Mouse (Mus musculus) ovary, adult 18-20 months (tissue): Measurements from ENCODE around the gene Rhbdf1.
A peak's percentile ranks its signal among the peaks of the same experiment; 100 is the strongest.
"Not testable (repeated sequence)": the region's sequence is repeated elsewhere in the genome, so short reads cannot be mapped to it uniquely, and the experiment has no call there.

Source experiments
- DNase-seq: peaks from one replicate; pipeline ENCODE4 v3.0.0; 2022; ENCODE audit warnings: low spot score, mixed read lengths

Rhbdf1 gene

GRCm38 (mm10) chr11:32221225-32221950 lies 712 bp downstream of the Rhbdf1 start:
- DNase-seq = peak; percentile 47

- DNase-seq = no peak
Observed at GRCm38 (mm10) chr11:32220607-32221224, 1.4 kb downstream of the Rhbdf1 start.

- DNase-seq = no peak
Observed at GRCm38 (mm10) chr11:32219287-32219686, 2.8 kb downstream of the Rhbdf1 start.

GRCm38 (mm10) chr11:32218501-32219050 lies 3.5 kb downstream of the Rhbdf1 start:
- DNase-seq = no peak

GRCm38 (mm10) chr11:32216851-32217250 lies 5.2 kb downstream of the Rhbdf1 start:
- DNase-seq = no peak

- no peak for DNase-seq
Observed at GRCm38 (mm10) chr11:32215372-32216162, 6.5 kb downstream of the Rhbdf1 start.

- no peak for DNase-seq
Observed at GRCm38 (mm10) chr11:32210623-32211022, 11.5 kb downstream of the Rhbdf1 start.

- peak; percentile 95 for DNase-seq
Observed at GRCm38 (mm10) chr11:32205058-32205873, 16.8 kb downstream of the Rhbdf1 start, which contains the start of gene Snrnp25. Gene Snrnp25, plus strand, starts transcription at chr11:32205415.

GRCm38 (mm10) chr11:32201922-32202685 lies 20.0 kb downstream of the Rhbdf1 start:
- DNase-seq = no peak

GRCm38 (mm10) chr11:32200992-32201391 lies 21.1 kb downstream of the Rhbdf1 start:
- DNase-seq = not testable (repeated sequence)

GRCm38 (mm10) chr11:32200075-32200601 lies 22.0 kb downstream of the Rhbdf1 start, which contains the start of gene Il9r:
Gene Il9r, minus strand, starts transcription at chr11:32200279.
- DNase-seq = no peak

GRCm38 (mm10) chr11:32199230-32199629 lies 22.9 kb downstream of the Rhbdf1 start:
- DNase-seq = no peak

GRCm38 (mm10) chr11:32198256-32198955 lies 23.7 kb downstream of the Rhbdf1 start:
- DNase-seq = no peak

- no peak for DNase-seq
Observed at GRCm38 (mm10) chr11:32197766-32198165, 24.3 kb downstream of the Rhbdf1 start.

GRCm38 (mm10) chr11:32196727-32197126 lies 25.4 kb downstream of the Rhbdf1 start:
- no peak for DNase-seq

GRCm38 (mm10) chr11:32195867-32196540 lies 26.1 kb downstream of the Rhbdf1 start:
- DNase-seq = no peak

GRCm38 (mm10) chr11:32194626-32195025 lies 27.5 kb downstream of the Rhbdf1 start:
- DNase-seq = no peak

GRCm38 (mm10) chr11:32194086-32194485 lies 28.0 kb downstream of the Rhbdf1 start:
- DNase-seq = no peak

- DNase-seq = no peak
Observed at GRCm38 (mm10) chr11:32193156-32193555, 28.9 kb downstream of the Rhbdf1 start.
